Mouse (Mus musculus) neutrophil, adult 5-6 weeks (primary cell): ENCODE data around the gene Gm42417. TPM values are rescaled to one million over a fixed set of nuclear protein-coding genes. Genes with fewer than 3 reads are reported as not detected.

ENCODE experiments used
- ATAC-seq: fragments of 151-379, 151-347 bp; 2 replicates; pipeline ENCODE4 v1.8.0; 2017; ENCODE audit warnings: mild to moderate bottlenecking, moderate TSS enrichment; ENCODE audit not compliant: insufficient number of reproducible peaks, poor library complexity, low FRiP score, severe bottlenecking; ENCODE audit errors: extremely low read depth
- total RNA-seq: library from RNA; stranded (forward); fragments of 200-1000 nt; gene quantifications from 2 replicates; pipeline ENCODE4 v1.2.3, GENCODE M21; 2017

Gene Gm42417
- total RNA-seq, 1 experiment from 2014 or later = not detected

DNA sequence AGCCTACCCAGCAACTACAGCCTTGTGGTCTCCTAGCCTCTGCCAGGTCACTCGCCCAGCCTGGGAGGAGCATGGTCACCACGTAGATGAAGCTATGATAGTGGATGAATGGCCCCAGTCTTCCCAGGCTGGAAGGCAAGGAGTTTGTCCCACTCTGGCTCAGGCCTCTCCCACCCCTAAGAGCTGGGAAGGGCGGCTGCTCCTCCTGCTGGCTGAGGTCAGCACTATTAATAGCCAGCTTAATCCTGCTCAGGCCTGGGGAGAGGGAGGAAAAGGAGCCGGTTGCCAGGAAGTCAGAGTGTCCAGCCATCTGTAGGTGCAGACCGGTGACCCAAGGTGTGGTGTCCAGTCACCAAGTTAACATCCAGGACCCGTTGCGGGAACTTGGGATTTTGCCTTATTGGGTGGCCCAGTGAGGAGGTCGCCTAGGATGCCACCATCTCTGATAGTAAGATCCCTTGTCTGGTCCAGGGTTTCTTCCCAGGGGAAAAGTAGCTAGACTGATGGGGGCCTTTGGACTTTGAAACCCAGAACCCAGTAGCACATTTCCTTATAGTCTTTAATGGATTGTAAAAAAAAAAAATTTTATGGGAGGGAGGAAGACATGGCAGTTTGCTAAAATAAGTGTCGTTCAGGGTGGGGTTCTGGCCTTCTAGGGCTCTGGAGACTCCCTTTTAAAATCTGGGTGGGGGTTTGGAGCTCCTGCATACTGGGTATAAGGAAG lies 46.7 kb downstream of the Gm42417 start:
- ATAC-seq = no peak

GRCm38 (mm10) chr1:36489661-36490060 lies 49.6 kb downstream of the Gm42417 start:
- ATAC-seq = no peak

GRCm38 (mm10) chr1:36487111-36487510 lies 52.1 kb downstream of the Gm42417 start:
- no peak for ATAC-seq

GRCm38 (mm10) chr1:36485080-36485479 lies 54.1 kb downstream of the Gm42417 start:
- ATAC-seq = no peak

DNA sequence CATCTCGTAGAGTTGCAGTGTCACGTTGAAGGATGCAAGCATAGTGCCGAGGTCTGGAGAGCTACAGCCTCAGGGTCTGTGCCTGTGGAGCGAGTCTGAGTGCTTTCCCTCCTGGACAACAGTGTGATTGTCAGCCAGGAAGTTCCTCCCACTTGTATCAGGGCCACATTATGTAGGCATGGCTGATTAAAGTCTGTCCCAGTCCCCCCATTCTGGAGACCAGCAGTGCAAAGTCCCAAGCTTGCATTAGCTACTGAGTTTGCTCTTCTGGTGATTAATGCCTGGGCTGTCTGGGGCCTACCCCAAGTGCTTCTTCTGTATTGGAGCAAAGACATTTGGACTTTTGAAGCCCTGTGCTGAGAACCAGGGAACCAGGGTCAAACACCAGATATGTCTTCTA lies 55.4 kb downstream of the Gm42417 start:
- no peak for ATAC-seq

Other genes starting within 250 kb of the Gm42417 start
- 199 and 207 TPM in 2 replicates for gene Arid5a, start 231.7 kb downstream of the Gm42417 start, total RNA-seq
- 57.2 and 67.0 TPM in 2 replicates for gene Kansl3, start 170.2 kb downstream of the Gm42417 start, total RNA-seq
- 0.35 TPM in 1 of 2 replicates, not detected in the other for gene Fer1l5, start 167.1 kb downstream of the Gm42417 start, total RNA-seq
- gene Lman2l, start 94.2 kb downstream of the Gm42417 start, total RNA-seq = 13.0 and 14.9 TPM in 2 replicates
- gene Cnnm4, start 67.8 kb downstream of the Gm42417 start, total RNA-seq = 15.6 and 15.8 TPM in 2 replicates
- gene Cnnm3, start 27.6 kb downstream of the Gm42417 start, total RNA-seq = 16.2 and 20.8 TPM in 2 replicates
- 18.6 and 20.3 TPM in 2 replicates for gene Ankrd23, start 2.5 kb downstream of the Gm42417 start, total RNA-seq
- gene Ankrd39, start 8.0 kb upstream of the Gm42417 start, total RNA-seq = 11.8 and 12.2 TPM in 2 replicates
- gene Sema4c, start 18.9 kb upstream of the Gm42417 start, total RNA-seq = 0.25 TPM in 1 of 2 replicates, not detected in the other
- not detected in 2 replicates for gene Fam178b, start 143.8 kb upstream of the Gm42417 start, total RNA-seq
- gene Cox5b, start 152.0 kb upstream of the Gm42417 start, total RNA-seq = 136 and 171 TPM in 2 replicates
- gene 4933424G06Rik, start 170.7 kb upstream of the Gm42417 start, total RNA-seq = not detected in 2 replicates
- gene Actr1b, start 175.0 kb upstream of the Gm42417 start, total RNA-seq = 53.7 and 59.8 TPM in 2 replicates
- 7.1 and 12.8 TPM in 2 replicates for gene Zap70, start 222.4 kb upstream of the Gm42417 start, total RNA-seq